Mouse (Mus musculus): ENCODE data around the gene Cacna2d3. TPM values are rescaled to one million over a fixed set of nuclear protein-coding genes. Genes with fewer than 3 reads are reported as not detected.

Gene Cacna2d3
- polyA plus RNA-seq, 1 experiment from 2014 or later = 0.81 TPM

- Histone ChIP-seq H3K4me1 (replicated peaks; ENCODE audit: control insufficient read depth, insufficient read depth, low read length) (no peaks in the 10 kb centered on the region), H3K27me3 (replicated peaks; ENCODE audit: control insufficient read depth, insufficient read depth, low read length) (no peaks in the 10 kb centered on the region), H3K4me3 (ENCODE audit: low read depth, low read length) (no peak overlapping the region), H3K27ac (ENCODE audit: low read depth, low read length) (no peak overlapping the region), H3K4me2 (no peak overlapping the region), H3K9ac (ENCODE audit: low read depth, low read length) (no peak overlapping the region), H3K36me3 (ENCODE audit: control insufficient read depth, insufficient read depth, low read length) (no peaks in the 10 kb centered on the region), H3K9me3 (ENCODE audit: control insufficient read depth, low read length) (no peaks in the 10 kb centered on the region)
- no peak for DNase-seq (ENCODE audit: low spot score)
- 59% methylated on average over 9 of the region's 9 CpGs for WGBS
- ATAC-seq (replicated peaks; ENCODE audit: low FRiP score) = no peak
Observed at GRCm38 (mm10) chr14:29040606-29041364, 680.9 kb downstream of the Cacna2d3 start.

DNA sequence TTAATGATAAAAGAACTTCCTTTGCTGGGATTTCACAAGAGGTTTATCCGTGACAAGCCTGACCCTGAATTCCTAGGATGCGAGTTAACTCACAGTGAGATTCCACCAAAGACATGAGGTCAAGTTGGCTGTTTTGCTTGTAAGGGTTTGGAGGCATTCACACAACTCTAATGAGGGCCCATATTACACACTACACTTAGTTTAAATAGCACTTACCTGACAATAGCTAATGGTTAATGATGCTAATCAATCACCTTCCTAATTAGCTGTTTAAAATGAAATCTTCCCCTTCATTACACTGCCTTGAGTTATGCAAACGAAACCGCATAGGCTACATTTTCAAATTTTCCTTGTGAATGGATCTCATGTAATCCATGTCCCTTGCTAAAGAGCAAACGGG is 683.4 kb downstream of the Cacna2d3 start:
- Histone ChIP-seq H3K4me2 (no peak overlapping the region), H3K9ac (ENCODE audit: low read depth, low read length) (no peak overlapping the region), H3K9me3 (ENCODE audit: control insufficient read depth, low read length) (no peaks in the 10 kb centered on the region), H3K4me3 (ENCODE audit: low read depth, low read length) (no peak overlapping the region), H3K27me3 (replicated peaks; ENCODE audit: control insufficient read depth, insufficient read depth, low read length) (no peaks in the 10 kb centered on the region), H3K36me3 (ENCODE audit: control insufficient read depth, insufficient read depth, low read length) (no peaks in the 10 kb centered on the region), H3K4me1 (replicated peaks; ENCODE audit: control insufficient read depth, insufficient read depth, low read length) (no peaks in the 10 kb centered on the region), H3K27ac (ENCODE audit: low read depth, low read length) (no peak overlapping the region)
- DNase-seq (ENCODE audit: low spot score) (no peak), ATAC-seq (replicated peaks; ENCODE audit: low FRiP score) (no peak)
- WGBS = 79% methylated on average over 5 of the region's 5 CpGs

DNA sequence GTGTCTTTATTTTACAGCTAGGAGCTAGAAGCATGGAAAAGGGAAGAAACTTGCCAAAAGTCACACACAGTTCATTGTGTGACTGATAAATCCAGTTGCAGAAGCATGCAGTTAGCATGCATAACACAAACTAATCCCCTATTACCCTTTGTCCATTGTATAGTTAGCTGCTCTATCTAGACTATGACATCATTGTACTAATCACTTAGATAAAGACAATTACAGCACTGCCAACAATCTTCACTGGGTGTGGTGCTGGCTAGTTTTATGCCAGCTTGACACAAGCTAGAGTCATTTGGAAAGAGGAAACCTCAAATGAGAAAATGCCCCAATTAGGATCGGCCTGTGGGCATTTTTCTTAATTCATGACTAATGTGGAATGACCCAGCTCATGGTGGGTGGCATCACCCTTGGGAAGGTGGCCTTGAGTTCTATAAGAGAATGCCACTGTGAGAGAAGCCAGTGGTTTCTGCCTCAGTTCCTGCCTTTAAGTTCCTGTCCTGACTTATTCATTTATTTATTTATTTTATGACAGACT is 689.7 kb downstream of the Cacna2d3 start:
- no peak overlapping the region for H3K9ac ChIP-seq (ENCODE audit: low read depth, low read length)

DNA sequence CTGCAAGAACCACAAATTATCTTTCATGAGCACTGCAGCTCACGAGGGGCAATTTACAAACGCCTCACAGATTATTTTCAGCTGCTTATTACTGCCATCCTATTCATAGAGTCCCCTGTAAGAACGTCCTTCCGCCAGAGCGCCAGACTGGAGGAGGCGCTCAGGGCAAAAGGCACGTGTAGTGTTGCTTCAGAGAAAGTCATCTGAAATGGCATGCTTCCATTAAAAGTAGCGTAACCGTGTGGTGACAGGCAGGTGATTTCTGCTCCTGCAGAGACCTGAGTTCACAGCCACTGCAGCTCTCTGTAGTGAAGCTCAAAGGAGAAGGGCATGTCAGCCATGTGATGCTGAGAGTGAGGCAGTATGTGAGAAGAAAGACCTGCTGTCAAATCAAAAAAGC is 691.1 kb downstream of the Cacna2d3 start:
- Histone ChIP-seq H3K4me1 (replicated peaks; ENCODE audit: control insufficient read depth, insufficient read depth, low read length) (no peaks in the 10 kb centered on the region), H3K4me2 (no peak overlapping the region), H3K27ac (ENCODE audit: low read depth, low read length) (no peak overlapping the region), H3K9me3 (ENCODE audit: control insufficient read depth, low read length) (no peaks in the 10 kb centered on the region), H3K27me3 (replicated peaks; ENCODE audit: control insufficient read depth, insufficient read depth, low read length) (no peaks in the 10 kb centered on the region), H3K36me3 (ENCODE audit: control insufficient read depth, insufficient read depth, low read length) (no peaks in the 10 kb centered on the region), H3K9ac (ENCODE audit: low read depth, low read length) (no peak overlapping the region), H3K4me3 (ENCODE audit: low read depth, low read length) (no peak overlapping the region)
- ATAC-seq (replicated peaks; ENCODE audit: low FRiP score) (no peak), DNase-seq (ENCODE audit: low spot score) (no peak)
- 75% methylated on average over 9 of the region's 9 CpGs for WGBS

More for the DNA sequence above, 689.7 kb downstream of the Cacna2d3 start:
- Histone ChIP-seq H3K27ac (ENCODE audit: low read depth, low read length) (no peak overlapping the region), H3K4me2 (no peak overlapping the region), H3K36me3 (ENCODE audit: control insufficient read depth, insufficient read depth, low read length) (no peaks in the 10 kb centered on the region), H3K27me3 (replicated peaks; ENCODE audit: control insufficient read depth, insufficient read depth, low read length) (no peaks in the 10 kb centered on the region), H3K9me3 (ENCODE audit: control insufficient read depth, low read length) (no peaks in the 10 kb centered on the region), H3K4me1 (replicated peaks; ENCODE audit: control insufficient read depth, insufficient read depth, low read length) (no peaks in the 10 kb centered on the region), H3K4me3 (ENCODE audit: low read depth, low read length) (no peak overlapping the region)
- ATAC-seq (replicated peaks; ENCODE audit: low FRiP score) = no peak
- 77% methylated on average over 1 of the region's 1 CpGs for WGBS
- DNase-seq (ENCODE audit: low spot score) = no peak

DNA sequence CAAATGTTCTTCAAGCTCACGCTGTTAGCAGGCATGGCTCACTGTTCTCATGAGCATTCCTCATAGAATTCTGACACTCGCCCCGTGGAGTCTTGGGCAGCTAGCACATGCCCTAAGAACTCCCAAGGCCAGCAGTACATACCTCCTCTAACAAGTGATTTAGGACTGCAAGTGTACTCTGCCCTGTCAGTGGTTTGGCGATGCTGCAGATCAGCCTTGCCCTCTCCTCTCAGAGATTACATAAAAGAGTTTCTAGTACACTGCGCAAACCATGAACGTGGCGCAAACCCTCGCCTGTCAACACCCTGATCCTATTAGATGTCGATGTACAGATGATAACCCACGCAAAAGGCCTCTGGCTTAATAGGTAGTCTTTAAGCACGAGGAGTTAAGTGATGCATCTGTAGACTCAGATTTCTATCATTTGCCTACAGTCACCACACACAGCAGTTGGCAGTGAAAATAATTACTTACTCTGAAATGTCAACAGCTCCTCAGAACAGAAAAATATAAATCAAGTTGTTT is 691.7 kb downstream of the Cacna2d3 start:
- H3K9ac ChIP-seq (ENCODE audit: low read depth, low read length) = no peak overlapping the region
- no peak for ATAC-seq (replicated peaks; ENCODE audit: low FRiP score)

GRCm38 (mm10) chr14:29029107-29029469 is 692.6 kb downstream of the Cacna2d3 start:
- ATAC-seq (replicated peaks; ENCODE audit: low FRiP score) (no peak), DNase-seq (ENCODE audit: low spot score) (no peak)
- no peak overlapping the region for H3K9ac ChIP-seq (ENCODE audit: low read depth, low read length)
- no peaks in the 10 kb centered on the region for H3K27me3 ChIP-seq (replicated peaks; ENCODE audit: control insufficient read depth, insufficient read depth, low read length)
- no peaks in the 10 kb centered on the region for H3K36me3 ChIP-seq (ENCODE audit: control insufficient read depth, insufficient read depth, low read length)
- 85% methylated on average over 2 of the region's 2 CpGs for WGBS
- no peaks in the 10 kb centered on the region for H3K4me1 ChIP-seq (replicated peaks; ENCODE audit: control insufficient read depth, insufficient read depth, low read length)
- no peak overlapping the region for H3K4me3 ChIP-seq (ENCODE audit: low read depth, low read length)
- no peaks in the 10 kb centered on the region for H3K9me3 ChIP-seq (ENCODE audit: control insufficient read depth, low read length)
- no peak overlapping the region for H3K27ac ChIP-seq (ENCODE audit: low read depth, low read length)
- H3K4me2 ChIP-seq = no peak overlapping the region

More for the DNA sequence above, 691.7 kb downstream of the Cacna2d3 start:
- H3K4me1 ChIP-seq (replicated peaks; ENCODE audit: control insufficient read depth, insufficient read depth, low read length) = no peaks in the 10 kb centered on the region
- WGBS = 71% methylated on average over 11 of the region's 11 CpGs
- no peak overlapping the region for H3K27ac ChIP-seq (ENCODE audit: low read depth, low read length)
- no peak overlapping the region for H3K4me3 ChIP-seq (ENCODE audit: low read depth, low read length)
- no peak overlapping the region for H3K4me2 ChIP-seq
- no peaks in the 10 kb centered on the region for H3K9me3 ChIP-seq (ENCODE audit: control insufficient read depth, low read length)
- H3K27me3 ChIP-seq (replicated peaks; ENCODE audit: control insufficient read depth, insufficient read depth, low read length) = no peaks in the 10 kb centered on the region
- no peak for DNase-seq (ENCODE audit: low spot score)
- H3K36me3 ChIP-seq (ENCODE audit: control insufficient read depth, insufficient read depth, low read length) = no peaks in the 10 kb centered on the region

- Histone ChIP-seq H3K27ac (ENCODE audit: low read depth, low read length) (no peak overlapping the region), H3K9ac (ENCODE audit: low read depth, low read length) (no peak overlapping the region), H3K36me3 (ENCODE audit: control insufficient read depth, insufficient read depth, low read length) (no peaks in the 10 kb centered on the region), H3K4me3 (ENCODE audit: low read depth, low read length) (no peak overlapping the region), H3K4me2 (no peak overlapping the region), H3K4me1 (replicated peaks; ENCODE audit: control insufficient read depth, insufficient read depth, low read length) (no peaks in the 10 kb centered on the region), H3K9me3 (ENCODE audit: control insufficient read depth, low read length) (no peaks in the 10 kb centered on the region), H3K27me3 (replicated peaks; ENCODE audit: control insufficient read depth, insufficient read depth, low read length) (no peaks in the 10 kb centered on the region)
- DNase-seq (ENCODE audit: low spot score) = no peak
- no peak for ATAC-seq (replicated peaks; ENCODE audit: low FRiP score)
- 76% methylated on average over 6 of the region's 6 CpGs for WGBS
Observed at GRCm38 (mm10) chr14:29028391-29029106, 693.1 kb downstream of the Cacna2d3 start.

- ATAC-seq (replicated peaks; ENCODE audit: low FRiP score) = no peak
- no peaks in the 10 kb centered on the region for H3K4me1 ChIP-seq (replicated peaks; ENCODE audit: control insufficient read depth, insufficient read depth, low read length)
- no peak overlapping the region for H3K9ac ChIP-seq (ENCODE audit: low read depth, low read length)
- no peaks in the 10 kb centered on the region for H3K9me3 ChIP-seq (ENCODE audit: control insufficient read depth, low read length)
- 75% methylated on average over 5 of the region's 5 CpGs for WGBS
- no peak overlapping the region for H3K4me3 ChIP-seq (ENCODE audit: low read depth, low read length)
- no peak overlapping the region for H3K27ac ChIP-seq (ENCODE audit: low read depth, low read length)
- no peak for DNase-seq (ENCODE audit: low spot score)
- H3K4me2 ChIP-seq = no peak overlapping the region
- no peaks in the 10 kb centered on the region for H3K36me3 ChIP-seq (ENCODE audit: control insufficient read depth, insufficient read depth, low read length)
- no peaks in the 10 kb centered on the region for H3K27me3 ChIP-seq (replicated peaks; ENCODE audit: control insufficient read depth, insufficient read depth, low read length)
Observed at GRCm38 (mm10) chr14:29027276-29027675, 694.4 kb downstream of the Cacna2d3 start.
